Mouse (Mus musculus): ENCODE measurements around the gene Slc44a2. TPM values are rescaled to one million over a fixed set of nuclear protein-coding genes. Genes with fewer than 3 reads are reported as not detected.

Slc44a2 gene
- total and polyA plus RNA-seq, 2 experiments from 2014 or later, result 47.1 to 58.5 TPM

- no peaks in the 10 kb centered on the region for H3K9me3 ChIP-seq (ENCODE audit: low read length)
Measured at GRCm38 (mm10) chr9:21324269-21324668, 3.8 kb downstream of the Slc44a2 start.

GRCm38 (mm10) chr9:21327569-21327968 is 7.1 kb downstream of the Slc44a2 start:
- DNase-seq (ENCODE audit: low spot score) (no peak), ATAC-seq (ENCODE audit: low FRiP score) (no peak)
- TF ChIP-seq CTCF (IDR thresholded peaks at IDR 0.05), result no peak
- Histone ChIP-seq H3K4me2 (ENCODE audit: low read depth, low read length, poor library complexity, severe bottlenecking) (no peak overlapping the region), H3K36me3 (ENCODE audit: insufficient read depth, low read length) (no peaks in the 10 kb centered on the region), H3K27me3 (ENCODE audit: insufficient read depth, low read length) (no peaks in the 10 kb centered on the region), H3K9ac (replicated peaks; ENCODE audit: low read length, poor library complexity, severe bottlenecking) (no peak overlapping the region), H3K4me1 (ENCODE audit: insufficient read depth, low read length) (no peaks in the 10 kb centered on the region), H3K27ac (ENCODE audit: low read depth, low read length) (no peak overlapping the region), H3K4me3 (ENCODE audit: low read depth, low read length) (no peak overlapping the region), H3K9me3 (ENCODE audit: low read length) (no peaks in the 10 kb centered on the region)
- 73% methylated on average over 3 of the region's 3 CpGs for WGBS

More at GRCm38 (mm10) chr9:21324269-21324668, 3.8 kb downstream of the Slc44a2 start:
- no peak for TF ChIP-seq CTCF (IDR thresholded peaks at IDR 0.05)
- no peak overlapping the region for H3K9ac ChIP-seq (replicated peaks; ENCODE audit: low read length, poor library complexity, severe bottlenecking)
- H3K4me1 ChIP-seq (ENCODE audit: insufficient read depth, low read length), result peaks cover 6% of the 10 kb centered on the region; the same call in 1 of the 2 replicates
- H3K4me3 ChIP-seq (ENCODE audit: low read depth, low read length), result no peak overlapping the region
- ATAC-seq (ENCODE audit: low FRiP score) (no peak), DNase-seq (ENCODE audit: low spot score) (no peak)
- no peak overlapping the region for H3K4me2 ChIP-seq (ENCODE audit: low read depth, low read length, poor library complexity, severe bottlenecking)
- H3K27ac ChIP-seq (ENCODE audit: low read depth, low read length), result no peak overlapping the region
- no peaks in the 10 kb centered on the region for H3K36me3 ChIP-seq (ENCODE audit: insufficient read depth, low read length)
- H3K27me3 ChIP-seq (ENCODE audit: insufficient read depth, low read length), result no peaks in the 10 kb centered on the region
- WGBS, result 91% methylated on average over 11 of the region's 11 CpGs

GRCm38 (mm10) chr9:21328041-21328440 is 7.5 kb downstream of the Slc44a2 start:
- H3K4me3 ChIP-seq (ENCODE audit: low read depth, low read length), result no peak overlapping the region
- H3K9ac ChIP-seq (replicated peaks; ENCODE audit: low read length, poor library complexity, severe bottlenecking), result no peak overlapping the region
- no peaks in the 10 kb centered on the region for H3K4me1 ChIP-seq (ENCODE audit: insufficient read depth, low read length)
- no peaks in the 10 kb centered on the region for H3K36me3 ChIP-seq (ENCODE audit: insufficient read depth, low read length)
- no peak overlapping the region for H3K27ac ChIP-seq (ENCODE audit: low read depth, low read length)
- DNase-seq (ENCODE audit: low spot score) (no peak), ATAC-seq (ENCODE audit: low FRiP score) (no peak)
- H3K4me2 ChIP-seq (ENCODE audit: low read depth, low read length, poor library complexity, severe bottlenecking), result no peak overlapping the region
- H3K27me3 ChIP-seq (ENCODE audit: insufficient read depth, low read length), result no peaks in the 10 kb centered on the region
- 81% methylated on average over 3 of the region's 3 CpGs for WGBS
- H3K9me3 ChIP-seq (ENCODE audit: low read length), result no peaks in the 10 kb centered on the region
- no peak for TF ChIP-seq CTCF (IDR thresholded peaks at IDR 0.05)

- ATAC-seq (ENCODE audit: low FRiP score) (no peak), DNase-seq (ENCODE audit: low spot score) (no peak)
- Histone ChIP-seq H3K27me3 (ENCODE audit: insufficient read depth, low read length) (no peaks in the 10 kb centered on the region), H3K4me2 (ENCODE audit: low read depth, low read length, poor library complexity, severe bottlenecking) (no peak overlapping the region), H3K4me1 (ENCODE audit: insufficient read depth, low read length) (no peaks in the 10 kb centered on the region), H3K4me3 (ENCODE audit: low read depth, low read length) (no peak overlapping the region), H3K9me3 (ENCODE audit: low read length) (no peaks in the 10 kb centered on the region), H3K9ac (replicated peaks; ENCODE audit: low read length, poor library complexity, severe bottlenecking) (no peak overlapping the region), H3K27ac (ENCODE audit: low read depth, low read length) (no peak overlapping the region), H3K36me3 (ENCODE audit: insufficient read depth, low read length) (no peaks in the 10 kb centered on the region)
- no peak for TF ChIP-seq CTCF (IDR thresholded peaks at IDR 0.05)
- WGBS, result 69% methylated on average over 3 of the region's 5 CpGs
Measured at GRCm38 (mm10) chr9:21329041-21329440, 8.5 kb downstream of the Slc44a2 start.

GRCm38 (mm10) chr9:21329699-21330289 is 9.3 kb downstream of the Slc44a2 start:
- Histone ChIP-seq H3K4me1 (ENCODE audit: insufficient read depth, low read length) (no peaks in the 10 kb centered on the region), H3K9me3 (ENCODE audit: low read length) (no peaks in the 10 kb centered on the region), H3K27ac (ENCODE audit: low read depth, low read length) (no peak overlapping the region), H3K4me3 (ENCODE audit: low read depth, low read length) (no peak overlapping the region), H3K27me3 (ENCODE audit: insufficient read depth, low read length) (no peaks in the 10 kb centered on the region), H3K4me2 (ENCODE audit: low read depth, low read length, poor library complexity, severe bottlenecking) (no peak overlapping the region), H3K36me3 (ENCODE audit: insufficient read depth, low read length) (no peaks in the 10 kb centered on the region), H3K9ac (replicated peaks; ENCODE audit: low read length, poor library complexity, severe bottlenecking) (no peak overlapping the region)
- TF ChIP-seq CTCF (IDR thresholded peaks at IDR 0.05), result no peak
- DNase-seq (ENCODE audit: low spot score) (no peak), ATAC-seq (ENCODE audit: low FRiP score) (no peak)
- WGBS, result 90% methylated on average over 10 of the region's 10 CpGs

GRCm38 (mm10) chr9:21331365-21332140 is 11.1 kb downstream of the Slc44a2 start:
- no peak overlapping the region for H3K27ac ChIP-seq (ENCODE audit: low read depth, low read length)
- TF ChIP-seq CTCF (IDR thresholded peaks at IDR 0.05), result no peak
- H3K4me3 ChIP-seq (ENCODE audit: low read depth, low read length), result no peak overlapping the region
- no peak overlapping the region for H3K9ac ChIP-seq (replicated peaks; ENCODE audit: low read length, poor library complexity, severe bottlenecking)
- DNase-seq (ENCODE audit: low spot score) (no peak), ATAC-seq (ENCODE audit: low FRiP score) (no peak)
- no peaks in the 10 kb centered on the region for H3K9me3 ChIP-seq (ENCODE audit: low read length)
- no peak overlapping the region for H3K4me2 ChIP-seq (ENCODE audit: low read depth, low read length, poor library complexity, severe bottlenecking)
- H3K4me1 ChIP-seq (ENCODE audit: insufficient read depth, low read length), result no peaks in the 10 kb centered on the region
- H3K36me3 ChIP-seq (ENCODE audit: insufficient read depth, low read length), result no peaks in the 10 kb centered on the region
- 86% methylated on average over 12 of the region's 12 CpGs for WGBS
- no peaks in the 10 kb centered on the region for H3K27me3 ChIP-seq (ENCODE audit: insufficient read depth, low read length)

Measured in midbrain, postnatal 0 days (tissue).